Mouse (Mus musculus) B cell, adult 2 months (primary cell): ENCODE measurements around the gene Gcn1l1.
"Not testable (repeated sequence)": the region's sequence is repeated elsewhere in the genome, so short reads cannot be mapped to it uniquely, and the experiment has no call there.

Source experiments
- DNase-seq, 2 experiments: peaks; one replicate each; pipeline ENCODE4 v3.0.0; 2022

Gcn1l1 gene

DNA sequence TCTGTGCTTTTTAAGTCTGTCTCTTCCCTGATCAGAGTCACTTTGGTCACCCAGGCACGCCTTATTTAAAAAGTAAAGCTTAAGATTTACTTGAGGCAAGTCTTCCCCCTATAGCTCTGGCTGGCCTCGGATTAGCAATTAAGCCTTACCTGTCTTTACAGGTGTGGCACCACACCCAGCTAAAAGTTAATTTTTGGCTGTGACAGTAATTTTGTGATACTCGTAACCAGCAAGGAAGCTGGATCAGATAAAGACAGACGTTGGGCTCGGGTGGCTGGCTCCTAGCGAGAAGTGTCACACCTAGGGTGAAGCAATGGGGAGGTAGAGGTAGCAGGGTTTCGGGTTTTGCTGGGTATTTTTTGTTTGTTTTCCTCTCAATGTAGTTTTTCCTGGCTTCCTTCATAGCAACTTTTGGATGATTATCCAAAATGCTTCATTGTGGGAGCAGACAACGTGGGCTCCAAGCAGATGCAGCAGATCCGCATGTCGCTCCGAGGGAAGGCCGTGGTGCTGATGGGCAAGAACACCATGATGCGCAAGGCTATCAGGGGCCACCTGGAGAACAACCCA lies 4.6 kb upstream of the Gcn1l1 start:
- no peak for DNase-seq

DNA sequence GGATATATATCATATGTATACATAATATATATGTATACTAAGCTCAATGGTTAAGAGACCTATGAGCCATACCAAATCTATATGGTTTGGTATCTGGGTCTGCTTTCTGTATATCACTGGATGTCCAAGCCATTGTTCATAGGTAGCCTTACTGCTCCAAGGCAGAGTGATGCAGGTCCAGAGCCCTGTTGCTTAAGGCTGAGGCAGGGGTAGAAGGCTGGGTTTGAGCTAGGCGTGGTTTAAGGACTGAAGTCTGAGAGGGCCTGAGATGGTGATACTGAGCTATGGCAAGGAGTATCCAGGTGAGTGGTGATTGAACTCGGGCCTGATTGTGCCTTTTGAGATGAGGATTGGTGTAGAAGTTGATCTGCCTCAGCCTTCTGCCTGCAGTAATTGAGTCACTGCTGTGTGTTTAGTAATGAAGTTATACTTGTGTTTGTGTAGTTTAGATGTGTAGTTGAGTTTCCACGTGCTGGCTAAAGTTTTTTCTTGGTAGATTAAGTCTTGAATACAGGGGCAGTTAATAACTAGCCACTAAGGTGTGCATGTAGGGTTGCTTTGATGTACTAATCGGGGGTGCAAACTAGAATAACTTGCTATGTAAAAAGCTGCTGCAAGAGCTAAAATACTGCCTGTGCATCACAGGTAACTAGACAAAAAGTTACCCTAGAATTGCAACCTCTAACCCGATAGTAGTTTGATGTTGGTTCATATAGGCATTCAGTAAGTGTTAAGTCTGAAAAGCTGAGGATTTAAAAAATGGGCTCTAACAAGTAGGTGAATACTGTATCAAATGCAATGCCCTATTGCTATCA lies 1.1 kb upstream of the Gcn1l1 start:
- no peak for DNase-seq

- DNase-seq: no peak
Measured at GRCm38 (mm10) chr5:115565403-115565802, 349 bp downstream of the Gcn1l1 start.

DNA sequence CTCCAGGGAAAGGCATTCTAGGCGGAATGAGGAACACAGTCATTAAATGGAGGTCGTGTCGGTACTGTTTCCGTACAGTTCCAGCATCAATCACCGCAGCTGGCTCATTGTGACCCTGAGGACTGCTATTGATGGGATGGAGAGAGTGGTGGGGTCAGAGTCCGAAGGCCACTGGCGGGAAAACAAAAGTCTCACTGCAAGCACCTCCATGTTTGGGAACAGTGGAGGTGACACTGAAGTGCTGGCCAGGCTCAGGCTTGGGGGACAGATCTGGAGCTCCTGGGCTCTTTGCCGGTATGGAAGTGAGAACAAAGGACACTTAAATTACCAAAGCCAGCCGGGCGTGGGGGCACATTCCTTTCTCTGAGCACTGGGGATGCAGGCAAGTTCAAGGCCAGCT lies 3.6 kb downstream of the Gcn1l1 start:
- no peak for DNase-seq

GRCm38 (mm10) chr5:115569308-115569707 lies 4.3 kb downstream of the Gcn1l1 start:
- no peak for DNase-seq

GRCm38 (mm10) chr5:115569721-115570120 lies 4.7 kb downstream of the Gcn1l1 start:
- DNase-seq: no peak

DNA sequence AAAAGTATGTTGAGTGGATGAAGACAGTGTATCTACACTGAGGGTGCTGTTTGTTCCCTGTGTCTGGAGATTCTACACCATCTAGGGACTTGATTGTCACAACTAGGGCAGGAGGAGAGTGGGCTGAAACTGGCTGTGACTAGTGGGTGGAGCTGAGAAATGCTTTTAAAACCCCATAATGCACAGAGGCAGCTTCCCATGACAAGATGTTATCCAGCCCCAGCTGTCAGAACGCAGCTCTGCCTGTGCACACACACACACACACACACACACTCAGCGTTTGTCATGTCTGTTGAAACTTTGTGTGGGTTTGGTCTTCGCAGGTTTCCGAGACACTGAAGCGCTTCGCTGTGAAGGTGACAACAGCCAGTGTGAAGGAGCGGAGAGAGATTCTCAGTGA lies 6.0 kb downstream of the Gcn1l1 start:
- DNase-seq: no peak

GRCm38 (mm10) chr5:115572679-115573535 lies 7.9 kb downstream of the Gcn1l1 start:
- DNase-seq: no peak

DNA sequence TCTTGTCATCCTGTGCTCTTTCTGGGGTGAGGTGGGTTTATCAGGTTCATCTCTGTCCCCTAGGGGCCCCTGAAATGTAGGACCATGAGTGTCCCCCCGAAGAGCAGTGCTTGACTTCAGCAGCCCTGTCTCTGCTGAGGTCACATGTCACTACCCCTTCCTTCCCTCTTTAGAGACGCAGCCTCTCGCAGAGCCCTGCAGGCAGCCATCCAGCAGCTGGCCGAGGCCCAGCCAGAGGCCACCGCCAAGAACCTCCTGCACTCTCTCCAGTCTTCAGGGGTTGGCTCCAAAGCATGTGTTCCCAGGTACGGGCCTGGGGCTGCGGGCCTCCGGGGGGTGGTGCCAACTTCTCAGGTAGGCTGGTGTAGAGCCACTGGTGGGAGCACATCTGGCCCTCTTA lies 9.9 kb downstream of the Gcn1l1 start:
- no peak for DNase-seq

- not testable (repeated sequence) for DNase-seq
Measured at GRCm38 (mm10) chr5:115577686-115578085, 12.6 kb downstream of the Gcn1l1 start.

DNA sequence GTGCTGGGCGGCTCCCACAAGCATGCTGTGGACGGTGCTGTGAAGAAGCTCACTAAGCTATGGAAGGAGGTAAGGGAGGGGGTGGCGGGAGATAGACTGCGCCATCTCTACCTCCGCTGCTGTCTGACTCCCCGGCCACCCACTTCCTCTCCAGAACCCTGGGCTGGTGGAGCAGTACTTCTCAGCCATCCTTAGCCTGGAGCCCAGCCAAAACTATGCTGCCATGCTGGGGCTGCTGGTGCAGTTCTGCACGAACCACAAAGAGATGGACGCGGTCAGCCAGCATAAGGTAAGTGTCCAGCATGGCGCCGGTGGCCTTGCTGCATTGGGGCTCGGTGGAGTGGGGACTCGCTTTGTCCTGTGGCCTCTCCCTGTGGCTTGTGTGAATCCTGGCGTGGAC lies 13.9 kb downstream of the Gcn1l1 start:
- DNase-seq: no peak

DNA sequence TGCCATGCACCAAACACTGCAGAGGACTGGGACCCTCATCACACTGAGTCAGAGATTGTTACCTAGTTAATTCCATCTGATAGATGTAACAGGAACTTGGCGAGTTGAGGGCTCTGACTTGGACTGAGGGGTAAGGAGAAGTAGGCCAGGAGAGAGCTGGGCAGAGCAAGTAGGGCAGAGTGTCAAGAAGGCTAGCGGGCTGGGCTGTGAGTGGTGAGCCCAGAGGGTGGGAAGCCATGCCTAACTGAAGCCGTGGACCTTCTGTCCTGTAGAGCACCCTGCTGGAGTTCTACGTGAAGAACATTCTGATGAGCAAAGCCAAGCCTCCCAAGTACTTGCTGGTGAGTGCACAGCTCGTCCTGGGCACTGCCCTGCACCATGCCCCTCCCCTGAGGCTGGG lies 14.3 kb downstream of the Gcn1l1 start:
- no peak for DNase-seq

DNA sequence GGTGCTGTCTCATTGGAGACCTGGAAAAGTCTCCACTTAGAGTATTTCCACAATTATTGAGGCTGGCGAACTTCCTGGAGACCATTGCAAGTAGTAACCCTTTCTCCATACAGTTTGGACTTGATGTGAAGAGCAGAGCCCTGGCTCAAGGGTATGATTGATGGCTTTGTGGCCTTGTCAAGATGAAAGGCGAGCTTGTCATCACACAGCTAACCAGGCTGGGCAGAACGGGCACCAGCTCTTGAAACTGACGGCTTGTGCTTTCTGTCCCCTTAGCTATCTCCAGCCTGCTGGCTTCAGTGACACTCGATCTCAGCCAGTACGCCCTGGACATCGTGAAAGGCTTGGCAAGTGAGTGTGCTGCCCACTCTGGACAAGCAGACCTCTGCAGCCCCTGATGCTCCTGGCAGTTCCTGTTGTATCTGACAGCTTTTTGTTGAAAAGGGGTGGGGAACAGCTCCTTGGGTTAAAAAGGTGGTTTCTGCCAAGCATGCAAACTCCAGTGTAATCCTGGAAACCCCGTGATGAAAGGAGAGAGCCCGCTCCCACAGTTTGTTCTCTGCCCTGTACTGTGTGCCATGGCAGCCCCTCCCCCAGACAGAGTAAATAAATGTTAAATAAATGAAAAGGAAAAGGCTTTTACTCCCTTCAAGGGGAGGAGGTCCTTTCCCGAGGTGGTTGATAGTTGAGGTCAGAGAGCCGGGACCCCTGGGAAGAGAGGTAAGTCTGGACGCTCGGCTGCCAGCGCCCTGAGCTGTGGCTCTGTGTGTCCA lies 15.4 kb downstream of the Gcn1l1 start:
- DNase-seq: no peak

DNA sequence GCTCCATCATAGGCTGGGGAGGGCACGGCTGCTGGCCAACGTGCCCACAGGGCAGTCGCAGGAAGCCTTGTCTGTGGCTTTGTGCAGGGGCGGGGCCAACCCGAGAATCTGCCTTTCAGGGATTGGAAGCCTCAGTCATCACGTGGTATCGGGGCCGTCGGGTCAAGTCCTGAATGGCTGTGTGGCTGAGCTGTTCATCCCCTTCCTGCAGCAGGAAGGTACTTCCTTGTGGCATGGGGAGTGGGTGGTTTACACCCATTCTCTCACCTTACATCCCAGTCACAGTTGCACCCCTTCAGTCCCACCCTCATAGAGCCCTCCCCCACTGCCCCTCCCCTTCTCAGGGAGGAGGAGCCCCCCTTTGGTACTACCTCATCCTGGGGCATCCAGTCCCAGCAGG lies 16.6 kb downstream of the Gcn1l1 start:
- DNase-seq: no peak

DNA sequence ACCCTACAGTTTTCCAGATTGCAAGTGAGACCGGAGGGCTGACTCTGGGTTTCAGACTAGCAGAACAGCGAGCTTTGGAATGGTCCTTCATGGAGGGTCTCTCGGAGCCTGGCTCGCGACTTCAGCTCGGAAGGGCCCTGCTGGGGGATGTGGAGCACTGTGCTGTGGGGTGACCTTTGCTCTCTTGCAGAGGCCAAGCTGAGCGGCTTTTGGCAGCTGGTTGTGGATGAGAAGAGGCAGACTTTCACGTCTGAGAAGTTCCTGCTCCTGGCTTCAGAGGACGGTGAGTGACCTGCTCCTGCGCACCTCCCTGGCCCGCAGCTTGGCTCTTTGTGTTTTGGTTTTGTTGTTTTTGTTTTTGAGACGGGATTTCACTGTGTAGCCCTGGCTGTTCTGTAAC lies 20.6 kb downstream of the Gcn1l1 start:
- DNase-seq: no peak

- no peak for DNase-seq
Measured at GRCm38 (mm10) chr5:115586166-115586565, 21.1 kb downstream of the Gcn1l1 start.

GRCm38 (mm10) chr5:115586780-115587179 lies 21.7 kb downstream of the Gcn1l1 start:
- no peak for DNase-seq

- no peak for DNase-seq
Measured at GRCm38 (mm10) chr5:115591028-115591427, 26.0 kb downstream of the Gcn1l1 start.

DNA sequence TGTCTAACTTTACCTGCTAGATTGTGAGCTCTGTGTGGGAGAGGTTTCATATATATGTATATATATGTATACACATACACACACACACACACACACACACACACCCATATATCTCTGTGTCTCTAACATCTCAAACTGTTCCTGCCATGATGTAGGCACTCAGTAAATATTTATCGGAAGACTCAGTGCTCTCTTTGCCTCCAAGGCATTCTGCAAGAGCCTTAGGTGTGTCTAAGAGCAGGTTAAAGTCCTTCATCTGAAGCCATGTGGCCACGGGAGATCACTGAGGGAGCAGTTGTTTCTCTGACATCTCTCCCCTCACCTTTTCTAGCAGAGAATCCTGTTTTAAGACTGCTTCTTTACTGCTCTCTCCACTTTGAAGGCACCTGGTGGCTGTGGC lies 26.5 kb downstream of the Gcn1l1 start:
- no peak for DNase-seq

- no peak for DNase-seq
Measured at GRCm38 (mm10) chr5:115603561-115603960, 38.5 kb downstream of the Gcn1l1 start.

GRCm38 (mm10) chr5:115611566-115611965 lies 46.5 kb downstream of the Gcn1l1 start:
- DNase-seq: no peak

DNA sequence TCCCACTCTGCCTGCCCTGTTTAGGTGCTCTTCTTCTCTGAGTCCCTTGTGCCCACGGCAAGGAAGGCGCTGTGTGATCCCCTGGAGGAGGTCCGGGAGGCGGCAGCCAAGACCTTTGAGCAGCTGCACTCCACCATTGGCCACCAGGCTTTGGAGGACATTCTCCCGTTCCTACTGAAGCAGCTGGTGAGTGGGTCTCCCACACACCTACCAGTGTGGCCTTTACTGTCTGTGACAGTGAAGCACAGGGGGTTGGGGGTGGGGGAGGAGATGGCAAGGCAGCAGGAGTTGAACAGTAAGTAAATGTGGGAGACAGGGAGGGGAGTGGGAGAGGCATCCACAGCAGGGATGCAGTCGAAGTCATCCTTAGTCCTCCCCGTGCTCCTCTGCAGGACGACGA lies 48.3 kb downstream of the Gcn1l1 start:
- no peak for DNase-seq

GRCm38 (mm10) chr5:115614948-115615347 lies 49.9 kb downstream of the Gcn1l1 start:
- DNase-seq: peak; percentile 82 to 83
